In genomic region chr8:72348114-72348513, GRCm38 (mm10) we compare ENCODE assay signal across 24 mouse cellular contexts. TPM values are rescaled to one million over a fixed set of nuclear protein-coding genes. Genes with fewer than 3 reads are reported as not detected.
DNase-seq lines count a peak whose midpoint lies in the region; ATAC-seq and TF ChIP-seq lines count a peak whose summit lies in the region.
"Had no signal": no experiment of that assay in that cellular context is flagged by ENCODE, and none has a peak within 500 bp of the region (broad histone marks: within the 10 kb centered on the region; RNA-seq: fewer than 3 reads in every experiment).

No protein-coding gene starts in this region.

- peaks cover 2 to 19% of the 10 kb centered on the region in 2 experiments; a peak in 3 of 4 replicates for H3K4me1 ChIP-seq in MEL (ENCODE audit: control insufficient read depth in 1 of 2, insufficient read depth in 2 of 2, low read length in 2 of 2)
- no peaks in the 10 kb centered on the region for H3K4me1 ChIP-seq in stomach, postnatal 0 days (replicated peaks; ENCODE audit: control insufficient read depth, insufficient read depth)
- H3K4me1 ChIP-seq in forebrain, embryonic 15.5 days, result no peaks in the 10 kb centered on the region
- H3K4me1 ChIP-seq: forebrain, embryonic 13.5 days; hindbrain, embryonic 13.5 days; limb, embryonic 12.5 days; stomach, embryonic 15.5 days had no signal

- WGBS in stomach, postnatal 0 days, result 100% methylated on average over 2 of the region's 2 CpGs
- WGBS in forebrain, embryonic 15.5 days, result 97% methylated on average over 2 of the region's 2 CpGs

- DNase-seq in spleen, postnatal 36 days (ENCODE audit: low spot score in 2 of 2), result peak; percentile 60 to 64
- DNase-seq in spleen, adult 18-20 months, result no peak
- DNase-seq in MEL (ENCODE audit: low read depth, low spot score), result peak; percentile 49
- peak; percentile 54 for DNase-seq in induced T-regulatory cell, adult 2 months (ENCODE audit: low read depth)
- no peak for DNase-seq in stomach, postnatal 0 days (ENCODE audit: low spot score)
- DNase-seq in embryo, embryonic 11 days, result no peak
- DNase-seq: adrenal gland, adult 8-10 months; cerebellum, adult 18-20 months; cerebellum, postnatal 10 days; gastrocnemius, postnatal 25 days; heart, adult 18-20 months; heart, postnatal 36 days; kidney, adult 11 months; kidney, postnatal 14 days; midbrain, embryonic 14.5 days; right cerebral cortex, postnatal 25 days had no signal

- TF ChIP-seq RAD21 in MEL (IDR thresholded peaks at IDR 0.05; ENCODE audit: low read depth, low read length), result no peak

- no peak overlapping the region for H3K9ac ChIP-seq in MEL (ENCODE audit: control insufficient read depth, low read depth, low read length, poor library complexity, severe bottlenecking)
- H3K9ac ChIP-seq in stomach, postnatal 0 days (ENCODE audit: low read length), result no peak overlapping the region
- H3K9ac ChIP-seq in forebrain, embryonic 15.5 days (replicated peaks), result no peak overlapping the region
- H3K9ac ChIP-seq: forebrain, embryonic 13.5 days; hindbrain, embryonic 13.5 days; limb, embryonic 12.5 days; stomach, embryonic 15.5 days had no signal

- H3K4me3 ChIP-seq in MEL (ENCODE audit: control insufficient read depth in 1 of 2, insufficient read depth in 1 of 2, low read depth in 2 of 2, low read length in 2 of 2), result no peak overlapping the region
- no peak overlapping the region for H3K4me3 ChIP-seq in stomach, postnatal 0 days (ENCODE audit: low read depth, low read length)
- H3K4me3 ChIP-seq in forebrain, embryonic 15.5 days, result no peak overlapping the region
- H3K4me3 ChIP-seq: forebrain, embryonic 13.5 days; hindbrain, embryonic 13.5 days; left cerebral cortex, adult 2 months; limb, embryonic 12.5 days; stomach, embryonic 15.5 days had no signal

- TF ChIP-seq CTCF in MEL (IDR thresholded peaks at IDR 0.05 in 2 of 3, conservative IDR thresholded peaks at IDR 0.05 in 1 of 3; ENCODE audit: control insufficient read depth in 1 of 3, insufficient read depth in 1 of 3, low read depth in 2 of 3, low read length in 3 of 3, poor library complexity in 1 of 3, severe bottlenecking in 1 of 3), result no peak
- TF ChIP-seq CTCF in stomach, postnatal 0 days (IDR thresholded peaks at IDR 0.05; ENCODE audit: low read depth), result no peak

- no peaks in the 10 kb centered on the region for H3K9me3 ChIP-seq in MEL (replicated peaks; ENCODE audit: insufficient read depth, low read length)
- no peaks in the 10 kb centered on the region for H3K9me3 ChIP-seq in stomach, postnatal 0 days (ENCODE audit: control insufficient read depth, low read length)
- H3K9me3 ChIP-seq in forebrain, embryonic 15.5 days, result no peaks in the 10 kb centered on the region
- H3K9me3 ChIP-seq: forebrain, embryonic 13.5 days; hindbrain, embryonic 13.5 days; limb, embryonic 12.5 days; stomach, embryonic 15.5 days had no signal

- TF ChIP-seq EP300 in MEL (IDR thresholded peaks at IDR 0.05; ENCODE audit: low read depth in 1 of 2, low read length in 2 of 2), result no peak
- no peak for TF ChIP-seq EP300 in stomach, postnatal 0 days (optimal IDR thresholded peaks at IDR 0.05)

- peaks cover 2 to 8% of the 10 kb centered on the region in 2 experiments; a peak in 3 of 4 replicates for H3K36me3 ChIP-seq in MEL (ENCODE audit: control insufficient read depth in 1 of 2, insufficient read depth in 2 of 2, low read length in 2 of 2)
- H3K36me3 ChIP-seq in stomach, postnatal 0 days (ENCODE audit: control insufficient read depth, insufficient read depth, low read length), result peaks cover 3% of the 10 kb centered on the region; the same call in 1 of the 2 replicates
- peaks cover 36% of the 10 kb centered on the region for H3K36me3 ChIP-seq in forebrain, embryonic 15.5 days

- H3K27me3 ChIP-seq in MEL (ENCODE audit: control insufficient read depth in 1 of 2, insufficient read depth in 2 of 2, low read length in 2 of 2), result no peaks in the 10 kb centered on the region
- H3K27me3 ChIP-seq in stomach, postnatal 0 days (ENCODE audit: control insufficient read depth, insufficient read depth, low read length), result no peaks in the 10 kb centered on the region
- no peaks in the 10 kb centered on the region for H3K27me3 ChIP-seq in forebrain, embryonic 15.5 days
- H3K27me3 ChIP-seq: forebrain, embryonic 13.5 days; hindbrain, embryonic 13.5 days; limb, embryonic 12.5 days; stomach, embryonic 15.5 days had no signal

- no peak overlapping the region for H3K27ac ChIP-seq in MEL (ENCODE audit: control insufficient read depth, low read depth, low read length)
- H3K27ac ChIP-seq in stomach, postnatal 0 days (replicated peaks), result no peak overlapping the region
- no peak overlapping the region for H3K27ac ChIP-seq in forebrain, embryonic 15.5 days (replicated peaks)
- H3K27ac ChIP-seq: forebrain, embryonic 13.5 days; hindbrain, embryonic 13.5 days; left cerebral cortex, adult 2 months; limb, embryonic 12.5 days; stomach, embryonic 15.5 days had no signal

- no peaks in the 10 kb centered on the region for H3K79me2 ChIP-seq in MEL (ENCODE audit: control insufficient read depth, insufficient read depth, low read length, poor library complexity)

- no peak for TF ChIP-seq POLR2A in MEL (IDR thresholded peaks at IDR 0.05; ENCODE audit: control insufficient read depth in 1 of 2, insufficient read depth in 1 of 2, low read depth in 1 of 2, low read length in 2 of 2, poor library complexity in 1 of 2)

- no peak overlapping the region for H3K4me2 ChIP-seq in stomach, postnatal 0 days (replicated peaks; ENCODE audit: low read depth)
- no peak overlapping the region for H3K4me2 ChIP-seq in forebrain, embryonic 15.5 days (replicated peaks)
- H3K4me2 ChIP-seq: forebrain, embryonic 13.5 days; heart, embryonic 11.5 days; hindbrain, embryonic 13.5 days; limb, embryonic 12.5 days; stomach, embryonic 15.5 days had no signal

- ATAC-seq in stomach, postnatal 0 days (ENCODE audit: low FRiP score, low TSS enrichment), result 0 out of 2 replicates have a peak, but pooled peaks have one; percentile 22
- no peak for ATAC-seq in forebrain, embryonic 15.5 days (replicated peaks)
- ATAC-seq: forebrain, embryonic 13.5 days; inflammation-experienced regulatory T-cells, adult 6 months had no signal

TF ChIP-seq in MEL, 35 proteins besides CTCF, POLR2A, EP300 and RAD21:
- TF ChIP-seq CHD1 (IDR thresholded peaks at IDR 0.05; ENCODE audit: low read depth, low read length) (no peak), MYC (IDR thresholded peaks at IDR 0.05; ENCODE audit: low read depth, low read length) (no peak), MAX (IDR thresholded peaks at IDR 0.05; ENCODE audit: low read length) (no peak), MXI1 (IDR thresholded peaks at IDR 0.05; ENCODE audit: low read depth, low read length) (no peak), ZMIZ1 (IDR thresholded peaks at IDR 0.05; ENCODE audit: low read depth, low read length) (no peak), USF2 (IDR thresholded peaks at IDR 0.05; ENCODE audit: borderline replicate concordance in 1 of 2, insufficient read depth in 1 of 2, low read depth in 1 of 2, low read length in 2 of 2) (no peak), ETS1 (IDR thresholded peaks at IDR 0.05; ENCODE audit: low read depth, low read length) (no peak), POLR2AphosphoS2 (IDR thresholded peaks at IDR 0.05; ENCODE audit: low read length) (no peak), BHLHE40 (IDR thresholded peaks at IDR 0.05; ENCODE audit: borderline replicate concordance, low read depth, low read length) (no peak), TCF12 (IDR thresholded peaks at IDR 0.05; ENCODE audit: low read depth, low read length) (no peak), E2F4 (IDR thresholded peaks at IDR 0.05; ENCODE audit: borderline replicate concordance, low read depth, low read length) (no peak)

RNA-seq across cellular contexts. Expression of gene Klf2, which starts 29.3 kb away (rescaled TPM):
- not detected in 2 replicates for total RNA-seq in MEL (2012; rRNA removed)
- polyA plus RNA-seq in MEL (2012; ENCODE audit: insufficient read depth in 1 of 2, insufficient read length in 2 of 2, low read depth in 1 of 2, low replicate concordance in 2 of 2, missing spikeins in 1 of 2), result not detected
- polyA plus RNA-seq in stomach, postnatal 0 days (2015; fragmentation: Nextera tagmentation; extraction: Ambion mirVana), result 9.5 and 11.1 TPM in 2 replicates
- polyA plus RNA-seq in forebrain, embryonic 15.5 days (2015; fragmentation: Nextera tagmentation; extraction: Ambion mirVana), result 4.0 and 4.1 TPM in 2 replicates

RNA-seq across cellular contexts. Expression of gene Gm10282, which starts 43.1 kb away (rescaled TPM):
- 11.4 and 11.7 TPM in 2 replicates for total RNA-seq in MEL (2012; rRNA removed)
- polyA plus RNA-seq in MEL (2012; ENCODE audit: insufficient read depth in 1 of 2, insufficient read length in 2 of 2, low read depth in 1 of 2, low replicate concordance in 2 of 2, missing spikeins in 1 of 2), result 100 to 1,000 TPM in 1 of 2 experiments, not detected in 1; 133 TPM
- 9.6 and 9.9 TPM in 2 replicates for polyA plus RNA-seq in stomach, postnatal 0 days (2015; fragmentation: Nextera tagmentation; extraction: Ambion mirVana)
- polyA plus RNA-seq in forebrain, embryonic 15.5 days (2015; fragmentation: Nextera tagmentation; extraction: Ambion mirVana), result 23.0 and 23.1 TPM in 2 replicates

Comparison
In these comparisons a context has a peak if more than half of its experiments do, and no peak if none do; other contexts are left out.
1. DNase-seq: peak in spleen, postnatal 36 days (2 of 2), MEL (single experiment) and induced T-regulatory cell, adult 2 months (single experiment); none in spleen, adult 18-20 months (0 of 2), stomach, postnatal 0 days (single experiment) and embryo, embryonic 11 days (single experiment).